Mouse (Mus musculus) CD4-positive helper T cell, adult 2 months (primary cell): ENCODE measurements around the gene Cfap44.

Source experiments
- DNase-seq: peaks from one replicate; pipeline ENCODE4 v3.0.0-alpha.2; 2012; ENCODE audit warnings: low read depth, missing footprints, low spot score

Cfap44 gene

GRCm38 (mm10) chr16:44394577-44395243 lies at the start of gene Cfap44:
Gene Cfap44, plus strand, starts transcription at chr16:44394796.
- peak; percentile 75 for DNase-seq

- peak; percentile 96 for DNase-seq
Observed at GRCm38 (mm10) chr16:44347071-44347901, 47.3 kb upstream of the Cfap44 start, which contains the start of gene Spice1. Gene Spice1, plus strand, starts transcription at chr16:44347121.

GRCm38 (mm10) chr16:44349801-44350397 lies 44.7 kb upstream of the Cfap44 start:
- DNase-seq: no peak

GRCm38 (mm10) chr16:44356291-44356690 lies 38.3 kb upstream of the Cfap44 start:
- peak; percentile 69 for DNase-seq

GRCm38 (mm10) chr16:44357571-44358268 lies 36.9 kb upstream of the Cfap44 start:
- peak; percentile 91 for DNase-seq

GRCm38 (mm10) chr16:44361921-44362890 lies 32.4 kb upstream of the Cfap44 start:
- peak; percentile 70 for DNase-seq

- no peak for DNase-seq
Observed at GRCm38 (mm10) chr16:44365522-44365921, 29.1 kb upstream of the Cfap44 start.

GRCm38 (mm10) chr16:44375459-44375858 lies 19.1 kb upstream of the Cfap44 start:
- DNase-seq: no peak

- DNase-seq: no peak
Observed at GRCm38 (mm10) chr16:44380006-44380405, 14.6 kb upstream of the Cfap44 start.

- DNase-seq: no peak
Observed at GRCm38 (mm10) chr16:44381578-44381977, 13.0 kb upstream of the Cfap44 start.

- DNase-seq: no peak
Observed at GRCm38 (mm10) chr16:44383549-44383948, 11.0 kb upstream of the Cfap44 start.

- no peak for DNase-seq
Observed at GRCm38 (mm10) chr16:44384251-44384650, 10.3 kb upstream of the Cfap44 start.

GRCm38 (mm10) chr16:44391877-44392548 lies 2.6 kb upstream of the Cfap44 start:
- peak; percentile 40 for DNase-seq

GRCm38 (mm10) chr16:44404933-44405332 lies 10.3 kb downstream of the Cfap44 start:
- DNase-seq: no peak

GRCm38 (mm10) chr16:44407211-44407610 lies 12.6 kb downstream of the Cfap44 start:
- no peak for DNase-seq

GRCm38 (mm10) chr16:44408290-44408689 lies 13.7 kb downstream of the Cfap44 start:
- no peak for DNase-seq

GRCm38 (mm10) chr16:44410176-44410575 lies 15.6 kb downstream of the Cfap44 start:
- DNase-seq: no peak

GRCm38 (mm10) chr16:44417596-44417995 lies 23.0 kb downstream of the Cfap44 start:
- no peak for DNase-seq

- no peak for DNase-seq
Observed at GRCm38 (mm10) chr16:44421735-44422134, 27.1 kb downstream of the Cfap44 start.

GRCm38 (mm10) chr16:44423499-44423898 lies 28.9 kb downstream of the Cfap44 start:
- DNase-seq: no peak
